Comparison of ENCODE assay signal across 28 mouse cellular contexts in genomic region chr6:91205791-91206190, GRCm38 (mm10). TPM values are rescaled to one million over a fixed set of nuclear protein-coding genes. Genes with fewer than 3 reads are reported as not detected.
DNase-seq lines count a peak whose midpoint lies in the region; ATAC-seq lines count a peak whose summit lies in the region.
"Had no signal": no experiment of that assay in that cellular context is flagged by ENCODE, and none has a peak within 500 bp of the region (broad histone marks: within the 10 kb centered on the region; RNA-seq: fewer than 3 reads in every experiment).

No protein-coding gene starts in this region.

- H3K4me1 ChIP-seq in heart, embryonic 15.5 days (replicated peaks) = peaks cover 64% of the 10 kb centered on the region
- peaks cover 37% of the 10 kb centered on the region for H3K4me1 ChIP-seq in embryonic facial prominence, embryonic 14.5 days (ENCODE audit: control insufficient read depth, insufficient read depth, low read length)
- H3K4me1 ChIP-seq: liver, embryonic 12.5 days had no signal

- no peak overlapping the region for H3K4me3 ChIP-seq in heart, embryonic 15.5 days
- H3K4me3 ChIP-seq in embryonic facial prominence, embryonic 14.5 days (ENCODE audit: low read depth, low read length) = no peak overlapping the region
- H3K4me3 ChIP-seq: liver, embryonic 12.5 days; midbrain, embryonic 12.5 days; stomach, embryonic 15.5 days had no signal

- H3K4me2 ChIP-seq in heart, embryonic 15.5 days = no peak overlapping the region
- H3K4me2 ChIP-seq in embryonic facial prominence, embryonic 14.5 days (ENCODE audit: low read depth, low read length) = no peak overlapping the region
- H3K4me2 ChIP-seq: hindbrain, embryonic 14.5 days; liver, embryonic 12.5 days; midbrain, embryonic 12.5 days; stomach, embryonic 15.5 days had no signal

- DNase-seq in adrenal gland, adult (ENCODE audit: inconsistent age in 2 of 2, low spot score in 1 of 2) = peak; percentile 67 to 81
- DNase-seq in adrenal gland, postnatal 4 days (ENCODE audit: low spot score in 2 of 2) = no peak
- no peak for DNase-seq in heart, postnatal 36 days
- no peak for DNase-seq in embryonic facial prominence, embryonic 14.5 days (ENCODE audit: low spot score)
- no peak for DNase-seq in thymus, postnatal 25 days
- DNase-seq in layer of hippocampus, adult 18-20 months (ENCODE audit: low spot score in 2 of 2) = no peak
- DNase-seq: cerebellum, adult 2 months; cerebellum, postnatal 36 days; embryo, embryonic 11 days; forebrain, postnatal 0 days; gastrocnemius, postnatal 36 days; kidney, adult 2 months; lung, adult 2 months; lung, postnatal 14 days; thymus, adult 18-20 months; thymus, postnatal 4 days had no signal

- H3K9ac ChIP-seq in heart, embryonic 15.5 days = 0 out of 2 replicates have a peak overlapping the region, but pooled peaks have one; percentile 0
- 0 out of 2 replicates have a peak overlapping the region, but pooled peaks have one; percentile 22 for H3K9ac ChIP-seq in embryonic facial prominence, embryonic 14.5 days (ENCODE audit: low read depth, low read length)
- H3K9ac ChIP-seq: forebrain, postnatal 0 days; hindbrain, embryonic 14.5 days; liver, embryonic 12.5 days; midbrain, embryonic 12.5 days; stomach, embryonic 15.5 days had no signal

- H3K27ac ChIP-seq in heart, embryonic 15.5 days = no peak overlapping the region
- no peak overlapping the region for H3K27ac ChIP-seq in embryonic facial prominence, embryonic 14.5 days (replicated peaks; ENCODE audit: low read depth, low read length)
- H3K27ac ChIP-seq: hindbrain, embryonic 14.5 days; kidney, postnatal 0 days; liver, embryonic 12.5 days; midbrain, embryonic 12.5 days; stomach, embryonic 15.5 days had no signal

- WGBS in heart, embryonic 15.5 days = 43% methylated on average over 5 of the region's 5 CpGs
- 90% methylated on average over 5 of the region's 5 CpGs for WGBS in embryonic facial prominence, embryonic 14.5 days

- H3K27me3 ChIP-seq in heart, embryonic 15.5 days = no peaks in the 10 kb centered on the region
- no peaks in the 10 kb centered on the region for H3K27me3 ChIP-seq in embryonic facial prominence, embryonic 14.5 days (replicated peaks; ENCODE audit: control insufficient read depth, insufficient read depth, low read length)
- H3K27me3 ChIP-seq: Patski; stomach, embryonic 15.5 days had no signal

- H3K36me3 ChIP-seq in heart, embryonic 15.5 days = no peaks in the 10 kb centered on the region
- H3K36me3 ChIP-seq in embryonic facial prominence, embryonic 14.5 days (ENCODE audit: control insufficient read depth, insufficient read depth, low read length) = no peaks in the 10 kb centered on the region
- H3K36me3 ChIP-seq: liver, embryonic 12.5 days; midbrain, embryonic 12.5 days; stomach, embryonic 15.5 days had no signal

- intact Hi-C loops in heart, postnatal 36 days (cut with DNase I) = no loop called here

- ATAC-seq in heart, embryonic 15.5 days (replicated peaks; ENCODE audit: insufficient number of reproducible peaks, insufficient read depth, low FRiP score, low read depth) = no peak
- no peak for ATAC-seq in embryonic facial prominence, embryonic 14.5 days (ENCODE audit: low read depth)
- ATAC-seq in megakaryocyte, adult 5-6 weeks (ENCODE audit: poor library complexity, severe bottlenecking) = no peak
- ATAC-seq: CD4-positive, CD25-positive, alpha-beta regulatory T cell, adult 4 months; forebrain, postnatal 0 days; inflammation-experienced regulatory T-cells, adult 6 months; liver, embryonic 12.5 days; Patski had no signal

- H3K9me3 ChIP-seq in heart, embryonic 15.5 days (replicated peaks) = no peaks in the 10 kb centered on the region
- no peaks in the 10 kb centered on the region for H3K9me3 ChIP-seq in embryonic facial prominence, embryonic 14.5 days (ENCODE audit: control insufficient read depth, low read length)
- H3K9me3 ChIP-seq: liver, embryonic 12.5 days; midbrain, embryonic 12.5 days; stomach, embryonic 15.5 days had no signal

RNA-seq across cellular contexts. Expression of gene Fbln2, which starts 6.5 kb away (rescaled TPM):
- 10 to 100 TPM; 71.7 to 73.5 TPM for total RNA-seq in adrenal gland, postnatal 4 days (2021)
- polyA plus RNA-seq in heart, embryonic 15.5 days (2015; fragmentation: Nextera tagmentation; extraction: Ambion mirVana) = 156 and 255 TPM in 2 replicates
- total RNA-seq in heart, postnatal 36 days (2021) = 10 to 100 TPM; 65.7 to 83.2 TPM
- 202 and 230 TPM in 2 replicates for polyA plus RNA-seq in embryonic facial prominence, embryonic 14.5 days (2014; fragmentation: Nextera tagmentation; extraction: Ambion mirVana)
- total RNA-seq in megakaryocyte, adult 5-6 weeks (2015) = not detected in 2 replicates
- total RNA-seq in megakaryocyte, adult 5-6 weeks (2017) = not detected in 2 replicates
- total RNA-seq in layer of hippocampus, adult 18-20 months (2021) = 1 to 10 TPM; 7.8 to 10.0 TPM
- total RNA-seq: megakaryocyte progenitor cell, adult 5-6 weeks; neutrophil, adult 5-6 weeks had no signal

RNA-seq across cellular contexts. Expression of gene Hdac11, which starts 49.3 kb away (rescaled TPM):
- 10 to 100 TPM; 12.9 to 17.8 TPM for total RNA-seq in adrenal gland, postnatal 4 days (2021)
- 8.7 and 10.4 TPM in 2 replicates for polyA plus RNA-seq in heart, embryonic 15.5 days (2015; fragmentation: Nextera tagmentation; extraction: Ambion mirVana)
- total RNA-seq in heart, postnatal 36 days (2021) = 10 to 100 TPM; 15.7 to 16.7 TPM
- polyA plus RNA-seq in embryonic facial prominence, embryonic 14.5 days (2014; fragmentation: Nextera tagmentation; extraction: Ambion mirVana) = 15.4 and 15.7 TPM in 2 replicates
- total RNA-seq in megakaryocyte, adult 5-6 weeks (2015) = 0.27 and 0.80 TPM in 2 replicates
- total RNA-seq in megakaryocyte, adult 5-6 weeks (2017) = 0.16 and 0.37 TPM in 2 replicates
- 100 to 1,000 TPM; 169 to 174 TPM for total RNA-seq in layer of hippocampus, adult 18-20 months (2021)

Comparison
In these comparisons a context has a peak if more than half of its experiments do, and no peak if none do; other contexts are left out.
1. DNase-seq: peak in adrenal gland, adult (2 of 2); none in adrenal gland, postnatal 4 days (0 of 2), heart, postnatal 36 days (0 of 2), embryonic facial prominence, embryonic 14.5 days (single experiment), thymus, postnatal 25 days (single experiment) and layer of hippocampus, adult 18-20 months (0 of 2).
2. RNA of gene Fbln2, which starts 6.5 kb away (total RNA-seq): 65.7 to 83.2 TPM in heart, postnatal 36 days, 71.7 to 73.5 TPM in adrenal gland, postnatal 4 days and 7.8 to 10.0 TPM in layer of hippocampus, adult 18-20 months; not detected in megakaryocyte, adult 5-6 weeks; every median in the first group is over 4 times any median in the second.
3. RNA of gene Hdac11, which starts 49.3 kb away (total RNA-seq): 169 to 174 TPM in layer of hippocampus, adult 18-20 months; 12.9 to 17.8 TPM in adrenal gland, postnatal 4 days, 15.7 to 16.7 TPM in heart, postnatal 36 days and 0.16 to 0.80 TPM in megakaryocyte, adult 5-6 weeks; every median in the first group is over 4 times any median in the second.